Mouse (Mus musculus): ENCODE results near the gene Pde7b.

- no peak for TF ChIP-seq CTCF (conservative IDR thresholded peaks at IDR 0.05; ENCODE audit: insufficient read depth, insufficient read length, low read depth, low read length)
- no peak for TF ChIP-seq POLR2A (IDR thresholded peaks at IDR 0.05; ENCODE audit: low read depth, low read length)
Measured at GRCm38 (mm10) chr10:20551341-20551740, 173.5 kb downstream of the Pde7b start.
